In the genomic region with DNA sequence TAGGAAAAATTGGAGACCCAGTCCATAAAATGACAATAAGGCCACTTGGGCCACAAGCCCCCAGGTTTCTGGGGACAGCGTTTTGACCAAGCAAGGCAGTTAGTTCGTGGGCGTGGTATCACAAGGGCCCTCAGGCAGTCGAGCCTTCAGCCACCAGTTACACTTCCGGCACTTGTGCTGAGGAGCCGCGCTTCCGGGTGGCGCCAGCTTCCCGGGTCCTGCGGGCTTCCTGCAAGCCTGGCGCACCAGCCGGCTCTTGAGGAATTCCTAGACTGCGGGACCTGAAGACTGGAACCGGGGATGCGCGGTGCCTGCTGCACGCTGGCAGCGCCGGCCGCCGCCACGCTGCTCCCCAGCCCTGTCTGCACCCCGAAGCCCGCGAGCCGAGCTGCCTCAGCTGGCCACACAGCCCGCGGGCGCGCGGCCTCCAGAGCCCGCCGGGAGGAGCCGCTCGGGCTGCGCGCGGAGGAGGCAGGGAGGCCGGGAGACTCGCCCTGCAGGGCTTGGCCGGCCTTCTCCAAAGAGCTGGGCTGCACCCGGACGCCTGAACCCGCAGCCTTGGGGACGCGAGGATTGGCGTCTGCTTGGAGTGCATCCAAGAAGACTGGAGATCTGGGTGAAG, we compare ENCODE assay signal across 8 mouse cellular contexts. TPM values are rescaled to one million over a fixed set of nuclear protein-coding genes. Genes with fewer than 3 reads are reported as not detected.
A peak's percentile ranks its signal among the peaks of the same experiment; 100 is the strongest.
DNase-seq lines count a peak whose midpoint lies in the region; ATAC-seq and TF ChIP-seq lines count a peak whose summit lies in the region.

No protein-coding gene starts in this region.

- intact Hi-C loops in gastrocnemius, adult 2 months (cut with DNase I) = no loop called here

- H3K4me3 ChIP-seq in gastrocnemius, adult 2 months = peak overlapping the region; percentile 94
- H3K4me3 ChIP-seq in hindbrain, postnatal 0 days (ENCODE audit: low read length) = peak overlapping the region; percentile 52

- no peaks in the 10 kb centered on the region for H3K9me3 ChIP-seq in hindbrain, postnatal 0 days (ENCODE audit: low read length)

- WGBS in hindbrain, postnatal 0 days = under 1% methylated on average over 48 of the region's 48 CpGs

- H3K27me3 ChIP-seq in hindbrain, postnatal 0 days (ENCODE audit: insufficient read depth, low read length) = no peaks in the 10 kb centered on the region

- peak; percentile 0; the same call in 1 of the 2 replicates for TF ChIP-seq CTCF in gastrocnemius, adult 2 months (IDR thresholded peaks at IDR 0.05)
- TF ChIP-seq CTCF in hindbrain, postnatal 0 days (IDR thresholded peaks at IDR 0.05; ENCODE audit: low read depth) = no peak; the same call in 1 of the 2 replicates

- H3K4me2 ChIP-seq in hindbrain, postnatal 0 days (ENCODE audit: low read depth, low read length) = peak overlapping the region; percentile 67

- no peaks in the 10 kb centered on the region for H3K36me3 ChIP-seq in hindbrain, postnatal 0 days (ENCODE audit: insufficient read depth, low read length)

- H3K27ac ChIP-seq in gastrocnemius, adult 2 months = peak overlapping the region; percentile 74
- peak overlapping the region; percentile 83 for H3K27ac ChIP-seq in hindbrain, postnatal 0 days

- DNase-seq in ZHBTc4 (ENCODE audit: low read depth, low spot score) = peak; percentile 97
- DNase-seq in gastrocnemius, adult 2 months = peak; percentile 84
- peak; percentile 89 for DNase-seq in hindbrain, postnatal 0 days (ENCODE audit: low spot score)
- peak; percentile 65 to 75 for DNase-seq in left cerebral cortex, adult 8-10 months (ENCODE audit: low spot score in 2 of 2)
- DNase-seq in right cerebral cortex, adult 18-20 months = peak; percentile 81
- DNase-seq in urinary bladder, adult 2 months (ENCODE audit: low spot score) = peak; percentile 78

- H3K9ac ChIP-seq in hindbrain, postnatal 0 days (replicated peaks; ENCODE audit: low read length) = peak overlapping the region; percentile 57

- ATAC-seq in common myeloid progenitor, adult 5-6 weeks (replicated peaks; ENCODE audit: low read depth, poor library complexity, severe bottlenecking) = peak; percentile 75
- peak; percentile 82 for ATAC-seq in hindbrain, postnatal 0 days
- ATAC-seq in megakaryocyte, adult 5-6 weeks (ENCODE audit: poor library complexity, severe bottlenecking) = peak; percentile 82

- H3K4me1 ChIP-seq in hindbrain, postnatal 0 days (ENCODE audit: insufficient read depth, low read length) = peaks cover 4% of the 10 kb centered on the region; the same call in 1 of the 2 replicates

RNA-seq across cellular contexts. Expression of gene Zfp292, which starts 3.8 kb away (rescaled TPM):
- total RNA-seq in common myeloid progenitor, adult 5-6 weeks (2017) = 44.1 and 50.7 TPM in 2 replicates
- total RNA-seq in gastrocnemius, adult 2 months (2021) = 10 to 100 TPM in 1 of 2 experiments, 1 to 10 TPM in 1; 9.2 to 11.0 TPM
- 22.6 and 25.6 TPM in 2 replicates for total RNA-seq in hindbrain, postnatal 0 days (2014; rRNA removed)
- polyA plus RNA-seq in hindbrain, postnatal 0 days (2015; fragmentation: Nextera tagmentation; extraction: Ambion mirVana) = 15.1 and 15.6 TPM in 2 replicates
- total RNA-seq in left cerebral cortex, adult 8-10 months (2022) = 10 to 100 TPM; 26.2 to 32.3 (median 29.4) TPM
- 25.0 and 26.7 TPM in 2 replicates for total RNA-seq in megakaryocyte, adult 5-6 weeks (2015)
- 24.6 and 26.3 TPM in 2 replicates for total RNA-seq in megakaryocyte, adult 5-6 weeks (2017)
- polyA plus RNA-seq in urinary bladder, adult 2 months (2012; rRNA removed) = 5.8 and 7.9 TPM in 2 replicates

RNA-seq across cellular contexts. Expression of gene Cga, which starts 7.0 kb away (rescaled TPM):
- total RNA-seq in common myeloid progenitor, adult 5-6 weeks (2017) = not detected in 2 replicates
- not detected for total RNA-seq in gastrocnemius, adult 2 months (2021)
- total RNA-seq in hindbrain, postnatal 0 days (2014; rRNA removed) = not detected in 2 replicates
- polyA plus RNA-seq in hindbrain, postnatal 0 days (2015; fragmentation: Nextera tagmentation; extraction: Ambion mirVana) = not detected in 2 replicates
- under 1 TPM in 1 of 4 experiments, not detected in 3; 0.57 TPM for total RNA-seq in left cerebral cortex, adult 8-10 months (2022)
- not detected in 2 replicates for total RNA-seq in megakaryocyte, adult 5-6 weeks (2015)
- not detected in 2 replicates for total RNA-seq in megakaryocyte, adult 5-6 weeks (2017)
- not detected in 2 replicates for polyA plus RNA-seq in urinary bladder, adult 2 months (2012; rRNA removed)

Comparison
In these comparisons a context has a peak if more than half of its experiments do, and no peak if none do; other contexts are left out.
1. Peak in every context shown above with its lines: DNase-seq, ATAC-seq, H3K4me3 ChIP-seq and H3K27ac ChIP-seq.